Mouse (Mus musculus) A20 (cell line): Measurements from ENCODE around the gene Gm5431.

Experiments
- DNase-seq: peaks from one replicate; pipeline ENCODE4 v3.0.0-alpha.2; 2011; ENCODE audit warnings: low read depth, low spot score

Gm5431 gene

DNA sequence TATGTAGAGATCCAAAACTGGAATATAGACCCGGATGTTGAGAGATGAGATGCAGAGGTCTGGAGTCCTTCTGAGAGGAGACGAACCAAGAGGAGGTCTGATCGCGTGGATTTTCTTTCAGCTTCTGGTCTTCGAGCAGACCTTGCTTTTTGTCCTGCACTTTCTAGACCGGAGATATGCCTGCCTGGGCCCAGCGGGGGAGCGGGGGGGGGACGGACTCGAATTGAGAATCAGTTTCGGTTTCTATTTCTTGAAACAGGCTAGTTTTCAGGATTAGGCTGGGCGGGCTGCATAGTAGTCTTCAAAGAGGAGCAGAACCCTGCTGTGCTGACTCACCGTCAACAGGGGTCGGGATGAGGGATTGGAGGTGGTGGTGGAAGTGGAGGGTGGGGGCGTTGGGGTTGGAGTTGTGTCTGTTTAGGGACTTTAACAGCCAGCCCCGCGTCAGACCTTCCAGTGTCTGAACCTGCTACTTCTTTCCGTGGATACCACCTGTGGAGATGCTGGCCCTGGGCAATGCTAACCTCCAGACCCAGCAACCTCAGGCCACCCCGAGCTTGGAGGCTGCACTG, 30.7 kb downstream of the Gm5431 start, which contains the start of gene Irgm1:
Irgm1 (minus strand) TSS at position 483 of the 572 bp plus-strand sequence.
- peak; percentile 79 for DNase-seq

DNA sequence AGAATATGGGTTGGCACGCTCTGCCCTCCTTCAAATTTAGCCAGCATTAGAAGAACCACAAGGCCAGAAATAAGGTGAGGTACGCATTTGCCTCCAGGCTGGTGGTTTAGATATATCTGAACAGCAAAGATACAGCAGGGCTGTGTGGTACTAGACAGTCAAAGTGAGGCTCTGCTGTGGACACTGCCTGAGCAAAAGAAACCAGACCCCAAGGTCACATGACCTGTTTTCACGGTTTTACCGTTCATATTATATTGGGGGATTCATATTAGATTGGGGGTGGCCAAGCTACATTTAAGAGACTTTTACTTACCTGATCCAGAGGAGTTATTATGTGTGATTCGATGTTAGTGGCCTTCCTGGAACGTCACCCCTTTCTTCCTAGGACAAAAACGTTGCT, 31.2 kb downstream of the Gm5431 start:
- DNase-seq, result no peak

DNA sequence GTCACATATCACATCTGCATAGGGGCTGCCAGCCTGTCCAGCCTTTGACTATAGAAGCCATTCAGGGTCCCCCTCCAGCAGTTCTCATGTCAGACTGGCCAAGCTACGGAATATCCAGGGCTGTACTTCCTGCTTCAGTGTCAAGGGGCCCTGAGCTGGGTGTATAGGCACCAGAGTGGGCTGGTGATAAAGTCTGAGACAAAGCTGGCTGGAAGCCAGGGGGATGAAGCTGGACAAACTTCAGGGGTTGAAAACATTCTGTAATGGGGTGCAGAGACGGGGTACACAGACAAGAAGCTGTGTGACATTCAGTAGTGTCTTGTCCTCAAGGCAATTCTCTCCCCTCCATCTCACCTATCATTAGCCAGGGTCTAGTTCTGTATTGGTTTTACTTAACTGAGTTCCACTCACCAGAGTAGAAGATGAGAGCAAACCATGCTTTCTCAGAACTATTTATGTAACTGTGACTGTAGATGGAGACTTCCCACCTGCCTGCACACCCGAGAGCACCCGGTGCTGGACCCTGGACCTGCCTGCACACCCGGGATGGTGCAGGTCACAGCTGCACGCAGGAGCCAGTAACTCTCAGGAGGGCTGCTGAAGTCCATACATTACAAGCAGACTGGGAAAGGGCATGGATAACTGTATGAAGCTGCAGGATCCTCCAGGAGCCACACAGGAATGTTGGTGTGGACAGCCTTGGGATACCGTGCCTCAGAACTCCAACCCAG, 32.5 kb downstream of the Gm5431 start:
- no peak for DNase-seq

DNA sequence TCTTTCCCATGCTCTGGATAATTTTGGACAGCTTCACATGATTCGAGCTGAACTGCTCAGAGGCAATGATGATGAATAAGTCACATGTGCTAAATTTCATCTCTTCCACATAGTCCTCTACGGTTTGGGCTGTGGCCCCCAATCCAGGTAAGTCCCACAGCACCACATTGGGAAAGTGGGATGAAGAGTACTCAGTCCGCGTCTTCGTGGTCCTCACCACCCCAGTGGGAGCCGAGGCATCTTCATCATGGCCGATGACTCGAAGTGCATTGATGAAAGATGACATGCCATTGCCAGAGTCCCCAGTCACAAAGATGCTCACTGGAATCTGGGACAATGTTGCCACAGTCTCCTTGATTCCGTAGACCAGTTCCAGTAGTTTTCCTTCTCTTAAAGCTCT, 35.5 kb downstream of the Gm5431 start:
- no peak for DNase-seq

DNA sequence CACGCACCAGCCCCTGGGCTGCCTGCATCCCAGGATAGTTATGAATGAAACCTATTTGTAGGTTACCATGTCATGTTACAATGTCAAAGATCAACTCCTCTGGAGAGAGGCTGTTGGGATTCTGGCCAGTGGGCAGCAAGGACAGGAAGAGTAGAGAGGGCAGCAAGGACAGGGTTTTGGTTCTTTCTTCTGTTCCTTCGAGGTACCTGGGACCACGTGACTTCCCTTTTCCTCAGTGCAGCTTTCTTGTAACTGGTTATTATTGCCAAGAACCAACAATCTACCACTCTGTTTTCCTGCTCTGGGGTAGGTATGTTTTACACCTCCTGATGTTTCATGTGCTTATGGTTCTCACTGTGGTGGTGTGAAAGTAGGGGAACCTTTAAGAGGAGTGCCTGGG, 38.2 kb downstream of the Gm5431 start:
- no peak for DNase-seq

DNA sequence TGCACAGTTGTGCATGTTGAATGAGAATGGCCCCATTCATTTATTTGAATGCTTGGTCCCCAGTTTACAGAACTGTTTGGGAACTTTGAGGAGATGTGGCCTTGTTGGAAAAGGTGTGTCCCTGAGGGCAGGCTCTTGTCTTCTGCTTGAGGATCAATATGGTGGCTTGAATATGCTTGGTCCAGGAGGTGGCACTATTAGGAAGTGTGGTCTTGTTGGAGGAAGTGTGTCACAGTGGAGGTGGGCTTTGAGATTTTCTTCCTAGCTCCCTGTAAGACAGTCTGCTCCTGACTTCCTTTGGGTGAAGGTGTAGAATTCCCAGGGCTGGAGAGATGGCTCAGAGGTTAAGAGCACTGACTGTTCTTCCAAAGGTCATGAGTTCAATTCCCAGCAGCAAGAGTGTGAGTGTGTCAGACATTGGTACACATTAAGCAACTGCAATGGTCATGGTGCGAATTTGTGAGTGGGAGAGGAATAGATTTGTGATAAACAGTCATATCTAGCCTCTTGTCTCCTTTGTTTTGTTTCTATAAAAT, 39.2 kb downstream of the Gm5431 start:
- DNase-seq, result no peak

DNA sequence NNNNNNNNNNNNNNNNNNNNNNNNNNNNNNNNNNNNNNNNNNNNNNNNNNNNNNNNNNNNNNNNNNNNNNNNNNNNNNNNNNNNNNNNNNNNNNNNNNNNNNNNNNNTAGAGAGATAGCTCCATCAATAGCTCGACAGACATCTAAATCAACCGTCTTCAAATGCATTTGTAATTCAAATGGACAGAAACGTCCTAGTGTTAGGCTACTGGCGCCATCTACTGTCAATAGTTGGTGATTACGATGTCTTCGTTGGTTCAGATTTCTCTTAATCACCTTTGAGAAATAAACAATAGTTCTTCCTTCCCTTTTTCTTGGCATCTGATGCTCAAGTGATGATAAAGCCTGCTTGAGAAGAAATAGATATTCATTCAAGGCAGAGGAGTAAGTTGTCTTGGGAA, 43.0 kb downstream of the Gm5431 start:
- peak; percentile 81 for DNase-seq

DNA sequence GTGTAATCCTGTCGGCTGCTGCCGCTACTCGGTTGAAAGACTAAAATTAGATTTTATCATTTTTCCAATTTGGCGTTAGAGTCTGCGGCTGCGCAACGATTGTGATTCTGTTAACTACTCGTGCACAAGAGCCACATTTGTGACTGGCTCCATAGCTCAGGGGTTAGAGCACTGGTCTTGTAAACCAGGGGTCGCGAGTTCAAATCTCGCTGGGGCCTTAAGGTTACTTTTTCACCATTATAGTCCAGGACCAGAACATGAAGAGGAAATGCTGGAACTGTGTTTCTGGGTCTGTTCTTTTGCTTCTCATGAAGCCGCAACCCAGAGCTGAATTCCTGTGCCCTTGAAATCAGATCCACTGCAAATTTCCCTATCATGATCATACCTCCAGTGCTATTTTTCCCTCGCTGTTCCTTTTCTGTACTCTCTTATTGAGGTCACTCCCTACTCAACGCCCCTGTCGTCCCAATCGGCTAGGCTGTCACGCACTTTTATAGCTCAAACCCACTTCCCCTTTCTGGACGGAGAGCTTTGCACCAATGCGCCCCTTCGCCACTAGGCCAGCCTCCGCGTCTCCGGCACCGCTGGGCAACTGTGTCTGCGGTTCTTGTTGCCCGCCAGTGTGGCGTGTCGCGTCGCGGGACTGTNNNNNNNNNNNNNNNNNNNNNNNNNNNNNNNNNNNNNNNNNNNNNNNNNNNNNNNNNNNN, 48.4 kb downstream of the Gm5431 start:
- peak; percentile 94 for DNase-seq

DNA sequence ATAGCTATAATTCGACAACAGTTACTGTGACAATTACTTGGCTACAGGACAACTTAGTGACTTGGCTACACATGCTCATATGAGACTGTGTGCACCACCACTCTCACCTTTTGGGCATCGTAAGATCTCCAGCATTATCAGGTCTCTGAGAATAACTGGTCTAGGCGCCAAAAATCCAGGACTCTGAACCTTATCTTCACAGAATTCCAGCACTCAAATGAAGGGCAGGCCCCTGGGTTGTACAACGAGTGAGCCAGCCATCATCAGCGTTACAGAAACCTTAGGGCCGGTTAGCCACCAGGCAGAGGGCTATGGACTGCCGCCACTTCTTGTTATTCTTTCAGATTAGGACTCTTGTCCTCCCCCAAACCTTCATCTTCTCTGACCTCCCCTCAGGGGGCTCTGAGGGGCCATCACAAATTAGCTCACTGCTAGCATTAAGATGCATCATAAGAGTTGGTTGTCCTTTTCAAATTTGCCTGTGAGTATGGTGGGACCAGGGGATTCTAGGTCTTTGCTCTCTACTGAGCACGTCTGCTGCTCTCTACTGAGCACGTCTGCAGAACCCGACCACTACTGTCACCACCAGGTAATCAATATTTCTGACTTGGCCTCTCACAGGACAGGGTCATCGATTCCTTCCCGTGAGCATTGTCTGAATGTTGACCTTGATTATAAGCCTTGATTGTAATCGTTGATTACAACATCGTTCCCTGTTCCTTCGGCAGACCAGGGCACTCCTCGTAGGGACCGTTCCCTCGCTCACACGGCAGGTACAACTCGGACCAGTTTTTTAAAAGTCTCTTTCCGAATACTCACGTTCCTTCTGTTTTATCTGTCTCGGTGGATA, 49.2 kb downstream of the Gm5431 start:
- DNase-seq, result peak; percentile 83

DNA sequence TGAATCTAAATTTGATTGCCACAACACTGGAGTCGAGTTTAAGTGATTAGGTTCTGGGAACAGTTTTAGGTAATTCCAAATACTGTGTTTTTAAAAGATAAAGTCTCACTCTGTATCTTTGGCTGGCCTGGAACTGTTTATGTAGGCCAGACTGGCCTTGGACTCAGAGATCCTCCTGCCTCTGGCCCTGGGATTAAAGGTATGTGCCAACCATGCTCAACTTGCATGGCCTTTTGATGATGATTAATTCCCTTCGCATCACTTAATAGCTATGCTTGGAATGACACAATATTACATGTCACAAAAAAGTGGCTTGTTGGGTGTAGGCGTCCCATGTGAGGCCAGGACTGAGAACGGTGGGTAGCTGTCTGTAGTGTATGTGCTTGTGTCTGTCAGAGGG, 49.8 kb downstream of the Gm5431 start:
- DNase-seq, result no peak

DNA sequence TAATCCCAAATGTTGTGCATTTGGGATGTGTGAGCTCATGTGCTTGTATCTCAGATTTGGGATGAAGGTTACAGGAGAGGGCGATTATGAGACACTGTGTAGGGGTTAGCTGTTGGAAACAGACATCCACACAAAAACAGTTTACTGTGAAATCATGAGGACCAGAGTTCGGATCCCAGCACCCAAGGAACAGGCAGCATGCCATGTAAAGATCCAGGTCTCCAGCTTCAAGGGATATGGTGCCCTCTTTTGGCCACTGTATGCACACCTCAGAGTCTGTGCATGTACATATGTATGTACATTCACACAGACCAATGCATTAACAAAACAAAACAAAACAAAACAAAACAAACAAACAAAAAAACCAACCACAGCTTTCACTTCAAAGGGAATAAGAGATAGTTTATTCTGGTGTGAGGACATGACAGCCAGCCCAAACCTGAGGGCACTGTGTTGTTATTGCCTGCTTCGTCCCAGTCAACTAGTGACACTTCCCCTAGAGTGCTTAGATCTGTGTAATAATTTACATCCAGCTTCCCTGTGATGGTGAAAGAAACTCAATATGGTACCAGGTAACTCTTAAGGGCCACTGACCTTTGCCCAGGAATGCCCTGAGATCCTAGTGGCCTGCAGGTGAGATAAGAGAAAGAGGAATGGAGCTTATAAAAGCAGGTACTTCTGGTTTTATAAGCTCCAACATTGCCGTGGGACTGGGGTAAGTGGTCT, 50.6 kb downstream of the Gm5431 start:
- peak; percentile 65 for DNase-seq

DNA sequence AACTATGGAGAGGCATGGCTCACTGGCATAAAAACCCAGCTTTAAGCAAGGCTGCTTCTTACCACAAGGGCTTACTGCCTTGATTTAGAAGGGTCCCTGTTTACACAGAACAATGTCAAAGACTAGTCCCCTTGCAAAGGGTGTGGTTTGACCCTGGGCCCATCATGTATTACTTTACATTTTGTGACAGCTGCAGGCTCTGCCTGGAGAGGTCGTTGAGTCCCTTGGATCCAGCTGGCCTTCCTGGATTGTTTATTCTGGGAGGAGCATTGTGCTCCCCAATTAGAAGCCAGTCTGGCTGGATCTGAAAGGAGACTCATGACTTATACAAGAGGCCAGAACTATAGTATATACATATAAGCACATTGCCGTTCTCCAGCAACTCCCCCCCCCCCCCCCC, 51.8 kb downstream of the Gm5431 start:
- no peak for DNase-seq

DNA sequence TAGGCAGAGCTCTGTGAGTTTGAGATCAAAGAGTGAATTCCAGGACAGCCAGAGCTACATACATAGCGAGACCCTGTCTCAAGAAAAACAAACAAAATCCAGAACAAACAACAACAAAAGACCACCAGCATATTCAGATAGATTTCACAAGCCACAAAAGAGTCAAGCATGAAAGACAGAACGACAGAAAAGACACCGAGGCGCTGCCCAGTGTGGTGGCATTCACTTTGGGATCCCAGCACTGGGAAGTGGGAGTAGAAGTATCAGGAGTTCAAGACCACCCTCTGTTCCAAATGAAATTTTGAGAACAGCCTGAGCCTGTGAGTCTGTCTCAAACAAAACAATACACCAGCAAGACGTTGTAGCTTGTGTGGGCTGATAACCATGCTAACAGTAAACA, 55.1 kb downstream of the Gm5431 start:
- DNase-seq, result no peak

DNA sequence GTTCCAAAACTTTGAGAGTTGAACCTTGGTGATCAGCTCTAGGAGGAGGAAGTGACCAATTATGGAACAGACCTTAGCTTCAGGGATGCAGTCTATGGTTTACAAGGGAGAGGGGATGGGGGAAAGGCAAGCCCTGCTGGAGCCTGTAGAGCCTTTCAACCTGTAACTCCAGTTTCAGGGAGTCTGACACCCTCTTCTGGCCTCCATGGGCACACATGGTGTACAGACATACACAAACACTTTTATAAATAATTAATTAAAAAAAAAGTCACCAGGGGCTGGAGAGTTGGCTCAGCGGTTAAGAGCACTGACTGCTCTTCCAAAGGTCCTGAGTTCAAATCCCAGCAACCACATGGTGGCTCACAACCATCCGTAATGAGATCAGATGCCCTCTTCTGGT, 55.7 kb downstream of the Gm5431 start:
- DNase-seq, result peak; percentile 39

DNA sequence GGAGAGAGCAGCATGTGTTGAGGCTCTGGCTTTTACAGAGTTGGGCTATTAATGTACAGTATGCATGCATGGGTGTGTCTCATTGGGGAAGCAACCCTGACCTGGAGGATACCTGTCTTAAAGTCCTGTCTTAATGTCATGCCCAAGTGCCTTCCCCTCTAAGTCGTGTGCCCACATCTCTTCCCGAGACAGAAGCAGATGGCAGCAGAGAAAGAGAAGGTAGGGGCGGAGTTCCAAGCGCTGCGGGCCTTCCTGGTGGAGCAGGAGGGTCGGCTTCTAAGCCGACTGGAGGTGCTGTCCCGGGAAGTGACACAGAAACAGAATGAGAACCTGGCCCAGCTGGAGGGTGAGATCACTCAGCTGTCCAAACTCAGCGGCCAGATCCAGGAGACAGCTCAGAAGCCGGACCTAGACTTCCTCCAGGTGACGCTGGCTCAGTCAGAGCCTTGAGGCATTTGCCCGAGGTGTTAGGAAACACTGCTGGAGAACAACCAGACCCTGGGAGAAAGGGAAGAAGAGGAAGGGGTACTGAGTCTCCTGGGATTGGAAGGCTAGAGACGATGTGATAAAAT, 56.7 kb downstream of the Gm5431 start:
- peak; percentile 59 for DNase-seq

DNA sequence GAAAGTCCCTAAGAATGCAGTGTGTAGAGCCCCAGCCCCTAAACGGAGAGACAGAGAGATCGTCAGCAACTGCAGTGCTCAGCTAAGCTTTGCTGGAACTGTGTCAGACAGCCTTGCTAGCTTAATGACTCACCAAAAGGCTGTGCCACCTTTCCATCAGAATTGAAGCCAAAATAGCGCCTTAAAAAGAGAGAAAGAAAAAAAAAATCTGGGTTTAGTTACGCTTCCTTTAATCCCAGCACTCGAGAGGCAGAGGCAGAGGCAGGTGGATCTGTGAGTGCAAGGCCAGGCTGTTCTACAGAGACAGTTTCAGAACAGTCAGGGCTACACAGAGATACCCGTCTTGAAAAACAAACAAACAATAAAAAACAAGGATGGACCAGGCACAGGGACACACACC, 57.7 kb downstream of the Gm5431 start:
- DNase-seq, result no peak

DNA sequence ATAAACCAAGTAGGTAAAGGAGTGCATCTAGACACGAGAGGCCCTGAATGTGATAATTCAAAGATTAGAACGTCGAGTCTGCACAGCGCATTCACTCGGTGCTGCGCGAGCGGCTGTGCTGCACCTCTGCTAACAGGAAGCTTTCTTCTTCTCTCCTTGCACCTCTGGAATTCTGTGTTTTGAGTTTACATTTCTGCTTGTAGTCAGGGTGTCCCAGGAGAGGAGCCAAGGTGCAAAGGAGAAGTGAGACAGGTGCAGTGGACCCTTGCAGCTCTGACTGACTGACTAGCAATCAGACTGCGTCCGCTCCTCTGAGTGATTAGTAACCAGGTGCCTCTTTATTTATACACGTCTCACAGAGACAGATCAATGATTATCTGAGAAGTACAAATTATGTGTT, 58.8 kb downstream of the Gm5431 start:
- DNase-seq, result peak; percentile 82

DNA sequence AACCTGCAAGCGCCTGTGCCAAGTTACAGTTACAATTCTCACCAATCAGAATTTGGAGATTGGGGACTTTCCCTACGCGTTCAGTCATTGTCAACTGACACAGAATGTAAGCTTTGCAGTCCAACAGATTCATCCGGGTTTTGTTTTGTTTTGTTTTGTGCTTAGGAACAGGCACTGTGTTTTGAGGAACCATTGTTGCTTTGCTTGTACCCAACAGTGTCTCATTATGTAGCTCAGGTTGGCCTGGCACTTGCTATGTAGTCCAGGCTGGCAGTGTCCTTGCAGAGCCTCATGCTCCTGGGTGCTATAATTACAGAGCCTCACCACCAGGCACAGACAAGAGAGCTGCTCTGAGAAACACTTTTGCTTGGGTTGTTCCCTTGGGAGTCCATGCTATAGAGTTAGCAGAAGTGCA, 59.6 kb downstream of the Gm5431 start:
- peak; percentile 79 for DNase-seq

DNA sequence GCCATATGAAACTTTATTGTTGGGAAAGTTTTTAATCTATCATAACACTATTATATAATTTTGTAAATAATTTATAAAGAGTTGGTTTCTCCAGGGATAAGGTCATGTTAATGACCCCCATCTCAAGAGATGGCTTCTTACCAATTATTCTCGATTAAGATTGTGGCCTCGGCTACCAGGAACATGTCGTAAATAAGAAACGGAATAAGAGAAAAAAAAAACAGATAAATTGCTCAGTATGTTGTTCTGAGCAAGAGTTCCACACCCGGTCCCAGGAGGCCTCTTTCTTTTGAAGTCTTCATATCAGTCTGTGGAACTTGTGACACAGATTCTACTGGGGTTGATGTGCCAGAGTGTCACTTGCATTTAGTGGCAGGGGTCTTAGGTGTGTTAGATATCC, 60.8 kb downstream of the Gm5431 start:
- no peak for DNase-seq

DNA sequence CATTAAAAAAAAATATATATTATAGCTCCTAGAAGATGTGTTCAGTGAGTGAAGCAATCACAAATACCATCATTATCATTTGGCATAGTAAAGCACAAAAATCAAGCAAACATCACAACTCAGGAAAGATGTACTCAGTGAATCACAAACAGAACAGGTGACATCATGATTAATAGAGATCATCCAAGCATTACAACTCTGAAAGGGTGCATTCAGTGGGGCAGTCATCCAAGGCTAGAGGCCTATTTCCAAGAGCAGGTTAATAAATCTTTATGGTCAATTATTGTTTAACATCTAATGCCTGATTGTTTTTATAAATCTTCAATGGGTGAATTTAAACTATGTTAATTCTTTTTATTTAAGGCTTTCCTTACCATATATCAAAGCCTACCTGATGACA, 61.2 kb downstream of the Gm5431 start:
- peak; percentile 49 for DNase-seq
